Mouse (Mus musculus): ENCODE results near the gene Trim75. TPM values are rescaled to one million over a fixed set of nuclear protein-coding genes. Genes with fewer than 3 reads are reported as not detected.

The Trim75 gene
- polyA plus RNA-seq, 1 experiment from 2014 or later, result not detected

- no peak for DNase-seq (ENCODE audit: low spot score)
These were observed 42.0 kb downstream of the Trim75 start for GRCm38 (mm10) chr8:64945606-64946005.

- DNase-seq (ENCODE audit: low spot score), result peak; percentile 44
These were observed 42.8 kb downstream of the Trim75 start for GRCm38 (mm10) chr8:64944831-64945230.

- DNase-seq (ENCODE audit: low spot score), result peak; percentile 54
These were observed 44.7 kb downstream of the Trim75 start for GRCm38 (mm10) chr8:64942946-64943345.

- DNase-seq (ENCODE audit: low spot score), result peak; percentile 77
These were observed 46.1 kb downstream of the Trim75 start for GRCm38 (mm10) chr8:64941495-64941894.

GRCm38 (mm10) chr8:64941019-64941418 lies 46.6 kb downstream of the Trim75 start:
- DNase-seq (ENCODE audit: low spot score), result no peak

- DNase-seq (ENCODE audit: low spot score), result no peak
These were observed 52.6 kb downstream of the Trim75 start for GRCm38 (mm10) chr8:64934997-64935396.

Other genes starting within 250 kb of the Trim75 start
- 8.1 and 8.4 TPM in 2 replicates for gene Klhl2, start 137.8 kb downstream of the Trim75 start, polyA plus RNA-seq (2015; fragmentation: Nextera tagmentation; extraction: Ambion mirVana)
- gene Tmem192, start 40.6 kb downstream of the Trim75 start, polyA plus RNA-seq (2015; fragmentation: Nextera tagmentation; extraction: Ambion mirVana), result 49.7 and 54.5 TPM in 2 replicates
- not detected in 2 replicates for gene Trim61, start 30.7 kb upstream of the Trim75 start, polyA plus RNA-seq (2015; fragmentation: Nextera tagmentation; extraction: Ambion mirVana)
- gene Trim60, start 30.8 kb upstream of the Trim75 start, polyA plus RNA-seq (2015; fragmentation: Nextera tagmentation; extraction: Ambion mirVana), result not detected in 2 replicates
- 0.13 TPM in 1 of 2 replicates, not detected in the other for gene Apela, start 49.5 kb upstream of the Trim75 start, polyA plus RNA-seq (2015; fragmentation: Nextera tagmentation; extraction: Ambion mirVana)
- not detected in 2 replicates for gene Gm10663, start 87.2 kb upstream of the Trim75 start, polyA plus RNA-seq (2015; fragmentation: Nextera tagmentation; extraction: Ambion mirVana)
- not detected in 2 replicates for gene BC030870, start 141.7 kb upstream of the Trim75 start, polyA plus RNA-seq (2015; fragmentation: Nextera tagmentation; extraction: Ambion mirVana)